Mouse (Mus musculus): ENCODE measurements around the gene Smim20.

Smim20 gene

GRCm38 (mm10) chr5:53266181-53266580 lies 702 bp upstream of the Smim20 start:
- DNase-seq (ENCODE audit: low spot score): no peak

GRCm38 (mm10) chr5:53268095-53268692 lies 1.3 kb downstream of the Smim20 start:
- no peak for DNase-seq (ENCODE audit: low spot score)

- no peak for DNase-seq (ENCODE audit: low spot score)
These were observed 2.9 kb downstream of the Smim20 start for GRCm38 (mm10) chr5:53269799-53270198.

- DNase-seq (ENCODE audit: low spot score): no peak
These were observed 4.2 kb downstream of the Smim20 start for GRCm38 (mm10) chr5:53270947-53271711.

GRCm38 (mm10) chr5:53272626-53273025 lies 5.7 kb downstream of the Smim20 start:
- DNase-seq (ENCODE audit: low spot score): no peak

- DNase-seq (ENCODE audit: low spot score): no peak
These were observed 7.0 kb downstream of the Smim20 start for GRCm38 (mm10) chr5:53273699-53274430.

- DNase-seq (ENCODE audit: low spot score): peak; percentile 66
These were observed 8.0 kb downstream of the Smim20 start for GRCm38 (mm10) chr5:53274811-53275355.

GRCm38 (mm10) chr5:53275376-53275775 lies 8.5 kb downstream of the Smim20 start:
- no peak for DNase-seq (ENCODE audit: low spot score)

GRCm38 (mm10) chr5:53276470-53277022 lies 9.7 kb downstream of the Smim20 start:
- no peak for DNase-seq (ENCODE audit: low spot score)

GRCm38 (mm10) chr5:53277716-53278263 lies 10.9 kb downstream of the Smim20 start:
- no peak for DNase-seq (ENCODE audit: low spot score)

GRCm38 (mm10) chr5:53279216-53279813 lies 12.4 kb downstream of the Smim20 start:
- no peak for DNase-seq (ENCODE audit: low spot score)

GRCm38 (mm10) chr5:53282487-53282886 lies 15.6 kb downstream of the Smim20 start:
- no peak for DNase-seq (ENCODE audit: low spot score)

- no peak for DNase-seq (ENCODE audit: low spot score)
These were observed 19.5 kb downstream of the Smim20 start for GRCm38 (mm10) chr5:53286406-53286805.

- no peak for DNase-seq (ENCODE audit: low spot score)
These were observed 22.6 kb downstream of the Smim20 start for GRCm38 (mm10) chr5:53289438-53289837.

- DNase-seq (ENCODE audit: low spot score): no peak
These were observed 27.7 kb downstream of the Smim20 start for GRCm38 (mm10) chr5:53294627-53295026.

- DNase-seq (ENCODE audit: low spot score): no peak
These were observed 30.1 kb downstream of the Smim20 start for GRCm38 (mm10) chr5:53296961-53297360.

GRCm38 (mm10) chr5:53301496-53301895 lies 34.6 kb downstream of the Smim20 start:
- no peak for DNase-seq (ENCODE audit: low spot score)

GRCm38 (mm10) chr5:53302895-53303670 lies 36.2 kb downstream of the Smim20 start:
- DNase-seq (ENCODE audit: low spot score): no peak

- DNase-seq (ENCODE audit: low spot score): no peak
These were observed 37.1 kb downstream of the Smim20 start for GRCm38 (mm10) chr5:53303941-53304340.

- no peak for DNase-seq (ENCODE audit: low spot score)
These were observed 38.1 kb downstream of the Smim20 start for GRCm38 (mm10) chr5:53304936-53305335.

GRCm38 (mm10) chr5:53306864-53307263 lies 40.0 kb downstream of the Smim20 start:
- DNase-seq (ENCODE audit: low spot score): no peak
